Mouse (Mus musculus): ENCODE measurements around the gene Il24. TPM values are rescaled to one million over a fixed set of nuclear protein-coding genes. Genes with fewer than 3 reads are reported as not detected.

Il24 gene
- total and polyA plus RNA-seq, 3 experiments: not detected

DNA sequence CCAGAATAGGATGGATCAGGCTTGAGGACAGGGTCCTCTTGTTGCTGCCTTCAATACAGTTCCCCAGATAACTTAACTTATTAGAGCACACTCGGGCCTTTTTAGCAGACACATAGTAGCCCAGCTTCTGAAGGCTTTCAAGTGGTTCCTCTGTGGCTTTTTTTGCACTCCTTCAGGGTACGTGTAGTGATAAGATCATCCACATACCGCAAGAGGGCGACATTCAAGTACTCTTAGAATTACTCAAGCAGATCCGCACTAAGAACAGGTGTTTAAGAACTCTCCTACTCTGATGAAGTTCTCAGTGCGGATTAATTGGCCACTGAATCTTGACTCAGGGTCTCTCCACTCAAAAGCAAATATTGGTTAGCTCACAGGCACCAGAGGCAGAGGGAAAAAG lies 49.0 kb downstream of the Il24 start:
- no peaks in the 10 kb centered on the region for H3K79me2 ChIP-seq (replicated peaks; ENCODE audit: control insufficient read depth, extremely low read depth, insufficient read depth, poor library complexity, severe bottlenecking)
- H3K9ac ChIP-seq (ENCODE audit: insufficient read depth, low read depth): no peak overlapping the region
- H3K4me1 ChIP-seq (ENCODE audit: control insufficient read depth in 1 of 2, insufficient read depth in 2 of 2): peaks cover 0 to 14% of the 10 kb centered on the region in 2 experiments; a peak in 2 of 4 replicates
- TF ChIP-seq ETS1 (conservative IDR thresholded peaks at IDR 0.05; ENCODE audit: low read depth, low read length) (no peak), ZKSCAN1 (IDR thresholded peaks at IDR 0.05; ENCODE audit: borderline replicate concordance, low read depth, low read length) (no peak), ELF1 (IDR thresholded peaks at IDR 0.05; ENCODE audit: low read depth, low read length) (no peak), CTCF (conservative IDR thresholded peaks at IDR 0.05 in 1 of 2, IDR thresholded peaks at IDR 0.05 in 1 of 2; ENCODE audit: low read depth in 2 of 2, low read length in 2 of 2) (peak; percentile 38 to 86; a peak in 2 of 4 replicates), MEF2A (IDR thresholded peaks at IDR 0.05; ENCODE audit: borderline replicate concordance, low read depth, low read length) (no peak), MAZ (IDR thresholded peaks at IDR 0.05; ENCODE audit: low read depth, low read length) (no peak), USF1 (IDR thresholded peaks at IDR 0.05; ENCODE audit: low read depth, low read length) (no peak), MAX (IDR thresholded peaks at IDR 0.05; ENCODE audit: low read length) (no peak), MXI1 (IDR thresholded peaks at IDR 0.05; ENCODE audit: low read depth, low read length) (no peak), ZC3H11A (IDR thresholded peaks at IDR 0.05; ENCODE audit: low read depth, low read length) (peak; percentile 21; the same call in 1 of the 2 replicates), SMC3 (IDR thresholded peaks at IDR 0.05; ENCODE audit: low read depth, low read length) (peak; percentile 88), CHD2 (IDR thresholded peaks at IDR 0.05; ENCODE audit: low read length) (no peak), MYC (IDR thresholded peaks at IDR 0.05; ENCODE audit: low read depth, low read length) (no peak), RAD21 (IDR thresholded peaks at IDR 0.05; ENCODE audit: low read depth, low read length) (peak; percentile 79), E2F4 (IDR thresholded peaks at IDR 0.05; ENCODE audit: insufficient replicate concordance, low read depth, low read length) (no peak), IRF4 (IDR thresholded peaks at IDR 0.05; ENCODE audit: low read depth, low read length) (peak; percentile 52; the same call in 1 of the 2 replicates), POLR2A (IDR thresholded peaks at IDR 0.05; ENCODE audit: low read depth, low read length) (no peak), ZNF384 (IDR thresholded peaks at IDR 0.05; ENCODE audit: low read depth, low read length) (peak; percentile 47), JUND (conservative IDR thresholded peaks at IDR 0.05; ENCODE audit: low read depth, low read length) (0 out of 2 replicates have a peak, but pooled peaks have one; percentile 25), JUN (IDR thresholded peaks at IDR 0.05; ENCODE audit: insufficient read depth, low read depth, low read length) (0 out of 2 replicates have a peak, but pooled peaks have one; percentile 14), GABPA (IDR thresholded peaks at IDR 0.05; ENCODE audit: insufficient replicate concordance, low read depth, low read length) (no peak), NRF1 (IDR thresholded peaks at IDR 0.05; ENCODE audit: low read depth, low read length) (no peak), CHD1 (IDR thresholded peaks at IDR 0.05; ENCODE audit: low read depth, low read length) (no peak), MAFK (IDR thresholded peaks at IDR 0.05; ENCODE audit: insufficient replicate concordance, low read length) (no peak), TBP (conservative IDR thresholded peaks at IDR 0.05; ENCODE audit: low read depth, low read length) (no peak), EP300 (IDR thresholded peaks at IDR 0.05; ENCODE audit: low read length) (peak; percentile 25; the same call in 1 of the 2 replicates)
- no peak overlapping the region for H3K4me3 ChIP-seq (replicated peaks in 1 of 3; ENCODE audit: low read depth in 2 of 3, low read length in 2 of 3, poor library complexity in 1 of 3)
- in situ Hi-C loops (cut with MboI; ENCODE audit: low pct_ligation_motif_present, low pct_unique_long_range_greater_than_20kb, low sequenced_read_pairs) (loop anchor here (5.0 kb wide), 1 partner anchor 44 kb away; no protein-coding TSS in a partner anchor), dilution Hi-C loops (cut with MboI; ENCODE audit: extremely low pct_ligation_motif_present, extremely low pct_unique_long_range_greater_than_20kb, low sequenced_read_pairs) (no loop called here)
- peak; percentile 88 for DNase-seq (ENCODE audit: extremely low read depth)
- no peaks in the 10 kb centered on the region for H3K9me3 ChIP-seq (replicated peaks; ENCODE audit: low read length)
- H3K36me3 ChIP-seq (replicated peaks in 1 of 2; ENCODE audit: control insufficient read depth in 1 of 2, insufficient read depth in 1 of 2, low read length in 1 of 2): no peaks in the 10 kb centered on the region
- no peak overlapping the region for H3K4me2 ChIP-seq (ENCODE audit: insufficient read depth, low read depth, poor library complexity, severe bottlenecking)
- no peaks in the 10 kb centered on the region for H3K27me3 ChIP-seq (replicated peaks)
- no peak overlapping the region for H3K27ac ChIP-seq (ENCODE audit: insufficient read depth, low read depth)

All from CH12.LX (cell line).